Mouse (Mus musculus): ENCODE data around the gene Shroom2.

DNA sequence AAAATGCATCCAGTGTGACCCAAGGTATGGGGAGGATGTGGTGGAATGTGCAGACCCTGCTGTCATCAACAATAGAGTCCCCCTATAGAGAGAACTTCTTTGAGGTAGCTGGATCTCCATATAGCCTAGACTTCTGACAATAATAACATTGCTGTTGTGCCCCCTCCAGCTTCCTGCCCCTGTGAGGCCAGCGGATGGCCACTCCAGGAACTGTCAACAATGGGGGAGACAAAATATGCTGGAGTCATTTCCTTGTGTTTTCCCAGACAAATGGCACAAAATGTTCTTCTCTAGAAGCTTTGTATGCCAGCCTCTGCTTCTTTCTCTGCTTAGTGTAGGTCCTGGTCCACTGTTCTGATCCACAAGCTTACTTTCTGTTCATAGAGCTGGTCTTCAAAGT, 18.9 kb upstream of the Shroom2 start:
- TF ChIP-seq CTCF (IDR thresholded peaks at IDR 0.05; ENCODE audit: borderline replicate concordance, extremely low read depth, insufficient read depth, insufficient read length): no peak
- TF ChIP-seq POLR2A (IDR thresholded peaks at IDR 0.05; ENCODE audit: borderline replicate concordance, extremely low read depth, insufficient read depth, insufficient read length, poor library complexity, severe bottlenecking): no peak

Data from brain, embryonic 14.5 days (tissue).